Mouse (Mus musculus) small intestine, adult 2 months (tissue): ENCODE measurements around the gene Crbn. TPM values are rescaled to one million over a fixed set of nuclear protein-coding genes. Genes with fewer than 3 reads are reported as not detected.

Source experiments
- H3K27ac ChIP-seq: fragments of 200-500 bp; 2 replicates; pipeline ENCODE4 v1.5.1; 2012; ENCODE audit warnings: low read depth, low read length, control low read depth, inconsistent platforms; ENCODE audit not compliant: insufficient read depth
- H3K27me3 ChIP-seq: fragments of 200-500 bp; 2 replicates; pipeline ENCODE4 v1.6.1; 2012; ENCODE audit warnings: mild to moderate bottlenecking, moderate library complexity, low read length, inconsistent platforms; ENCODE audit not compliant: control insufficient read depth, insufficient read depth
- H3K36me3 ChIP-seq: fragments of 200-500 bp; 2 replicates; pipeline ENCODE4 v1.6.1; 2012; ENCODE audit warnings: mild to moderate bottlenecking, low read length, control low read depth, inconsistent platforms; ENCODE audit not compliant: control insufficient read depth, insufficient read depth
- H3K4me1 ChIP-seq: fragments of 200-500 bp; 2 replicates; pipeline ENCODE4 v1.6.1; 2012; ENCODE audit warnings: low read length, inconsistent platforms, mixed read lengths; ENCODE audit not compliant: control insufficient read depth, insufficient read depth, insufficient read length
- H3K4me3 ChIP-seq: fragments of 200-500 bp; 2 replicates; pipeline ENCODE4 v1.5.1; 2012; ENCODE audit warnings: low read depth, mild to moderate bottlenecking, control low read depth, inconsistent platforms, low read length, moderate library complexity
- CTCF ChIP-seq: fragments of 200-500 bp; IDR thresholded peaks from 2 replicates; pipeline ENCODE4 v1.5.1; 2012; ENCODE audit warnings: low read depth, mild to moderate bottlenecking, control low read depth, inconsistent platforms, low read length, moderate library complexity, mixed read lengths; ENCODE audit not compliant: insufficient replicate concordance, insufficient read length; ENCODE audit errors: extremely low read depth
- POLR2A ChIP-seq: fragments of 200-500 bp; IDR thresholded peaks from 2 replicates; pipeline ENCODE4 v1.6.1; 2012; ENCODE audit warnings: low read depth, mild to moderate bottlenecking, control low read depth, inconsistent platforms, low read length, moderate library complexity
- WGBS: fragments of 180-500 bp; shearing (Covaris S2); methylation state at CpG from one replicate; pipeline ENCODE4 v1.1.7; 2018; 5-methylcytosine and 5-hydroxymethylcytosine counted together
- polyA plus RNA-seq: library from polyadenylated mRNA; depleted of rRNA; stranded (reverse); fragments of >200 nt; gene quantifications from 2 replicates; pipeline ENCODE4 v1.2.3, GENCODE M21; 2012; rRNA removed

The Crbn gene
- polyA plus RNA-seq, 1 experiment = 3.8 TPM

DNA sequence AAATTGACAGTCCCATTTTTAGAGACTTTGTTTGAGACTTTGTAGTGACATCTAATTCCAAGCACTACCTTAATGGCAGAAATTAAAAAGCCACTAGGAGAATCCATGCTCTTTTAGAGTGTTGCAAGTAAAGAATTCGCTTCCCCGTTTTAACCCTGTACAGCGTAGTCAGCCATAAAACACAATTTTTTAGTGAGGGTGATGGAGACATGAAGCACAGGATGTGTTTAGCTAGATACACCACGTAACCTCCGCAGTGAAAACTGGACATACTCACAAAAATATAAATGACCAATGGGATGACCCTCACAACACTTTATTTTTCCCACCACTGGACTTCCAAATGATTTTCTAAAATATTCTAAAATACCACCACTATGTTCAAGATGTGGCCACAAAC is 52.6 kb downstream of the Crbn start:
- no peak overlapping the region for H3K27ac ChIP-seq
- 84% methylated on average over 5 of the region's 5 CpGs for WGBS
- H3K4me3 ChIP-seq = no peak overlapping the region
- H3K4me1 ChIP-seq = no peaks in the 10 kb centered on the region
- no peaks in the 10 kb centered on the region for H3K27me3 ChIP-seq
- H3K36me3 ChIP-seq = no peaks in the 10 kb centered on the region
- no peak for TF ChIP-seq POLR2A
- TF ChIP-seq CTCF = no peak

GRCm38 (mm10) chr6:106745673-106746394 is 54.0 kb downstream of the Crbn start:
- Histone ChIP-seq H3K4me1 (no peaks in the 10 kb centered on the region), H3K27me3 (no peaks in the 10 kb centered on the region), H3K27ac (no peak overlapping the region), H3K4me3 (no peak overlapping the region), H3K36me3 (no peaks in the 10 kb centered on the region)
- no peak for TF ChIP-seq POLR2A
- no peak for TF ChIP-seq CTCF
- WGBS = 73% methylated on average over 7 of the region's 7 CpGs

DNA sequence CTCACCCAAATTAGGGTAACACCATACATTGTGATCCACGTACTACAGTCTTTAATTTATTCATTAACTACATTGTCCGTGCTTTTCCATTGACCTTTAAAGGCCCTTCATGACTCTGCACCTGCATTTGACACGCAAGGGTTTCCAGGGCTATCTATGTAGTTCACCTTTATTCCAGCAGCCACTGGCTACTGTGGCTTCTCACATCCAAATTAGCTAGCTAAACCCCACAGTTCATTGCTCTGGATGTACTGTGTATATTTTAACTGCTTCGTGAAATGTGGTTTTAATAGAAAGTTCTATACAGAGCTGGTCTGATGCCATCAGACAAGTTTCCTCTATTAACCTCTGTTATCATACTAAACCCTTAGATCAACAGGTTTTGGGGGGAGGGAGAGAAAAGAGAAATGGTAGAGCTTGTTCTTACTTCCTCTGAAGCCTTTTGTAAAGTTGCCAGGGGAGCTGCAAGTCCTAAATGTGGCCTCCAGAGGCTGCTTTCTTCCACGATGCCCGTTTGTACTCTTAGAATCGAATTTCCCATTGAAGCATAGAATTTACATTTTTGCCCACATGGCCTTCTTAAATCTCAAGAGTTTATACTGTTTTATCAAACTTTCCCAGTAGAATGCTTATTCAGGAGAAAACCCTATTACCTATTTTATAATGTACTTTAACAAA is 56.2 kb downstream of the Crbn start:
- no peaks in the 10 kb centered on the region for H3K27me3 ChIP-seq
- H3K4me3 ChIP-seq = no peak overlapping the region
- WGBS = 70% methylated on average over 7 of the region's 7 CpGs
- H3K4me1 ChIP-seq = no peaks in the 10 kb centered on the region
- no peak for TF ChIP-seq CTCF
- H3K36me3 ChIP-seq = no peaks in the 10 kb centered on the region
- H3K27ac ChIP-seq = no peak overlapping the region

- no peaks in the 10 kb centered on the region for H3K36me3 ChIP-seq
- no peak for TF ChIP-seq CTCF
- no peak for TF ChIP-seq POLR2A
Measured at GRCm38 (mm10) chr6:106740244-106740825, 59.5 kb downstream of the Crbn start.

GRCm38 (mm10) chr6:106738229-106738628 is 61.6 kb downstream of the Crbn start:
- Histone ChIP-seq H3K4me3 (no peak overlapping the region), H3K36me3 (no peaks in the 10 kb centered on the region), H3K4me1 (no peaks in the 10 kb centered on the region), H3K27ac (no peak overlapping the region), H3K27me3 (no peaks in the 10 kb centered on the region)
- no peak for TF ChIP-seq POLR2A
- no peak for TF ChIP-seq CTCF
- 68% methylated on average over 3 of the region's 3 CpGs for WGBS

More at GRCm38 (mm10) chr6:106740244-106740825, 59.5 kb downstream of the Crbn start:
- Histone ChIP-seq H3K4me3 (no peak overlapping the region), H3K4me1 (no peaks in the 10 kb centered on the region), H3K27ac (no peak overlapping the region), H3K27me3 (no peaks in the 10 kb centered on the region)
- WGBS = 87% methylated on average over 1 of the region's 1 CpGs

DNA sequence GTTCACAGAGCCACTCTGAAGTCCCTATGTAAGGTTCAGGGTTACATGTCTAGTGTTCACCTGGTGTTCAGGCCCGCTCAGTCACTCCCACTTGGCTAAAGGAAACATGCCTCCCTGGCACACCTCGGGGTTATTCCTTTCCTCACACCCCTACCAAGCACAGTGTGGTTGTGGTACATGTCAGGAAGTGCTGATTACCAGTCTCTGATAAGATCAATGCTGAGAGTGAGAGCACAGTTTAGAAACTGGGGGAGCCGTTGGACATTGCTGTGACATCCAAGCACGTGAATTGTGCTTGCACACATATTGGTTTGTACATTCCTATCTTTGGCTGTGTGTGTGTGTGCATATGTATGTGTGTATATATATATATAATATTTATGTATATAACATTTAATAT is 67.3 kb downstream of the Crbn start:
- 60% methylated on average over 4 of the region's 4 CpGs for WGBS
- Histone ChIP-seq H3K27ac (no peak overlapping the region), H3K4me3 (no peak overlapping the region), H3K4me1 (no peaks in the 10 kb centered on the region), H3K36me3 (no peaks in the 10 kb centered on the region), H3K27me3 (no peaks in the 10 kb centered on the region)
- TF ChIP-seq CTCF = no peak
- TF ChIP-seq POLR2A = no peak

Other genes with a start within 250 kb of the Crbn start
- gene Il5ra, start 51.0 kb downstream of the Crbn start, polyA plus RNA-seq = 0.03 and 0.04 TPM in 2 replicates
- gene Trnt1, start 31.0 kb downstream of the Crbn start, polyA plus RNA-seq = 0.42 and 2.0 TPM in 2 replicates